Mouse (Mus musculus) gastrocnemius, postnatal 14 days (tissue): Measurements from ENCODE around the gene Nup107. TPM values are rescaled to one million over a fixed set of nuclear protein-coding genes. Genes with fewer than 3 reads are reported as not detected.
"Not testable (repeated sequence)": the region's sequence is repeated elsewhere in the genome, so short reads cannot be mapped to it uniquely, and the experiment has no call there.

Experiments
- DNase-seq: peaks from one replicate; pipeline ENCODE4 v3.0.0; 2021; ENCODE audit warnings: mixed read lengths
- intact Hi-C: fragments of 180-260 bp; cut with DNase I; formaldehyde crosslinking; loops from one replicate; pipeline ENCODE4 v1.15.1; 2025; ENCODE audit warnings: low total_unique reads
- total RNA-seq, 2 experiments: library from RNA; stranded (reverse); gene quantifications; 2 replicates each; pipeline ENCODE4 v1.2.3; 2021

The Nup107 gene
- total RNA-seq, 2 experiments from 2014 or later = 7.0 to 7.6 TPM

DNA sequence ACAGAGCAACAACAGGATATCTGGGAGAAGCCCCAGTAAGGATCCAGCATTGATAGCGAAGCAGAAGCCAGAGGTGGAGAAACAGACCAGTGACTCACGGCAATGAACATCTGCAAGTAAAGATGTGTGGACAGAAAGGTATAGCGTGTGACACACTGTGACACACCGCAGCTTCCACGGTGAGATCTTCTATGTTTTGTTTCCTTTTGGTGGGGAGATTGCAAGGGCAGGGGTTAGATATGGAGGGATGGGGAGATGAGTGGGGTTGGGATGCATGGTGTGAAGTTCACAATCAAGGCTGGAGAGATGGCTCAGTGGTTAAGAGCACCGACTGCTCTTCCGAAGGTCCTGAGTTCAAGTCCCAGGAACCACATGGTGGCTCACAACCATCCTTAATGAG lies 62.4 kb downstream of the Nup107 start:
- no peak for DNase-seq
- intact Hi-C loops = no loop called here

DNA sequence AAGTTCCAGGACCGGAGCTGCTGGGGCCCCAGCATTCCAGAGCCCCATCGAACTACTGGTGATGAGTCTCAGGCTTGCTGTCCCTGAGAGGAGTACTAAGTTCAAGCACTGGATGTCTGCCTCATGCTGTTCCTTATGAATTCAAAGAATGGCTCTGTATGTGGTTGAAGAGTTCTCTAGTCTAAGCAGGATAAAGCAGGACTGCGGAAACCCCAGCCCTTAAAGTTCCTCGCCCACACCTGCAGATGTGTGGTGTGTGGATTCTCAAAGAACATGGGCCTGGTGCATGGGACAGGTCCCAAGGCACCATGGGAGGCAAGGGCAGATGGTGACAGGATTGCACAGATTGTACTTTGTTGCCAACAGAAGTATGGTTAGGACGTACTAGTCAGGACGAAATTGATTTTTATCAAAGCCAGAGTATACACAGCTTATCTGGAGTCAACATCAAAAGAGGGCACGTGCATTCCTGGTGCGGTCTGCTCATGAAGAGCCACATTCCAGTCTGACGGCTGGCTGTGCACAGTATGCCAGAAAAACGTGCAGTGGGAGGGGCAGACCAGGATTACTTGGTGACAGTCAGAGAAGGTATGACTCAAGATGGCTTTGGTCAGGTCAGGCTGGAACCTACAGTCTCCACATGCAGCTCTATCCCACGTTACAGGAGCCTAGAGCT lies 63.2 kb downstream of the Nup107 start:
- intact Hi-C loops = no loop called here

DNA sequence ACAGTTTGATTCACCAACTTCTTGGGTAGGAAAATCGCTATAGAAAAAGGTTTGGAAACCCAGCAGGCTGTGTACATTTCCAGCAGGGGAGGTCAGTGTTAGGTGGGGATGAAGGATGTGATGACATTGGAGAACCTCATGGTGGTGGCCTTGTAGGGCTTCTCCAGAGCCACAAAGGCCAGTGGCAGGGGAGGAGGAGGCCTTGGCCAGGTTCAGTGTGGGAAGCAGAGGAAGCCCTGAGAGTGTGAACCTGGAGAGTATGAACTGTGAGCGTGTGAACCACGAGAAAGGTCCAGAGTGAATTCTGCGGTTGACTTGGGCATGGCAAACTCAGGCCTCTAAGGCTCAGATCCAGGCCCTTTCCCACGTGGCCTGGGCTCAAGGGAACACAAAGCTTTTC lies 63.9 kb downstream of the Nup107 start:
- intact Hi-C loops = no loop called here
- no peak for DNase-seq

More for the DNA sequence above, 63.2 kb downstream of the Nup107 start:
- no peak for DNase-seq

DNA sequence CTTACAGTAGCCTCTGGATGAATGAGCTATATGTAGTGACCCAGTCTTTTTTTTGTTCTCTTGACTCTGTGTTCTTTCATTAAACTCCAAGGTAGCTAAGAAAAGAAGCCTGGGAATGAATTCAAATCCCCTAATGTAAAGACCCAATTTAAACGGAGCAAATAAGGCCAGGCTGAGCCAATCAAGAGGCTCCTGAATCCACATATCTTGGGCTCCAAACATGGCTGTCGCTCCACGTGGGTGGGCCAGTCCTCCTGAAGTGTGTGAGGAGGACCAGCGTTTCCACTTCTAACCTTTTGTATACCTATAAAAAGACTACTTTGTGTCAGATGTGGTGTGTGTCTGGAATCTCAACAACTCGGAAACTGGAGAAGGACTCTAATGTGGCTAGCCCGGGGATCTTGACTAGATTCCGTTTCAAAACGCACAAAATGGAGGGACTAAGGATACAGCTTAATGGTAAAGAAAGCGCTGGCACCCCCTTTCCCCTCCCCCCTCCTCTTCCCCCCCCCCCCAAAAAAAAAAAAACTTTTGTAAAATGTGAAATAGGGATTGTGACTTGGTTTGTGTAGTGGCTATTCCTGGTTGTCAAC lies 64.9 kb downstream of the Nup107 start:
- intact Hi-C loops = no loop called here
- no peak for DNase-seq

DNA sequence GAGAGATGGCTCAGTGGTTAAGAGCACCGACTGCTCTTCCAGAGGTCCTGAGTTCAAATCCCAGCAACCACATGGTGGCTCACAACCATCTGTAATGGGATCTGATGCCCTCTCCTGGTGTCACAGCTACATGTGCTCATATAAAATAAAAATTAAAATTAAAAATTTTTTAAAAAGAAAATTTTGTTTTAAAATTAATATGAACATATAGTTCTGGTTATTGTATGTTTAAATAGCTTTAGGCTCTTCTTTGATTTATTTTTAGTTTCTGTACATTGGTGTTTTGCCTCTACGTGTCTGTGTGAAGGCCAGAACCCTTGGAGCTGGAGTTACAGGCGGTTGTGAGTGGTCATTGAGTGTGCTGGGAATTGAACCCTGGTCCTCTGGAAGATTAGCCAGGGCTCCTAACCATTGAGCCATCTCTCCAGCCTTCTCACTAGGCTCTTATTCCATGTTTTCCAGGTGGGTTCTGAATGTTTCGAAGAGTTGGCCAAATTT lies 65.6 kb downstream of the Nup107 start:
- intact Hi-C loops = no loop called here
- DNase-seq = no peak

DNA sequence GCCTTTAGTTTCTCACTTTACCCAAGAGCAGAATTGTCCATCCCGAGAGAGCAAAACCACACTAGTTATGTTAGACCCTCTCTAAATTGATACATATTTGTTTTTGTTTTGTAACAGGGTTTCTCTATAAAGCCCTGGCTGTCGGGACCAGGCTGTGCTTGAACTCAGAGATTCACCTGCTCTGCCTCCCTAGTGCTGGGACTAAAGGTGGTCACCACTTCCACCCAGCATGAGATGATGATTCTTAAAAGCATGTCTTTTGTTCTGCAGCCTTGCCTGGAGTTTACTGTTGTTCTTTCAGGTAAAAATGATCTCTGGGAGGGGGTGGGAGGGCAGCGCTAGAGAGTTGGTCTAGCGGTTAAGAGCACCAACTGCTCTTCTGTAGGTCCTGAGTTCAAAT lies 66.2 kb downstream of the Nup107 start:
- intact Hi-C loops = no loop called here
- no peak for DNase-seq

DNA sequence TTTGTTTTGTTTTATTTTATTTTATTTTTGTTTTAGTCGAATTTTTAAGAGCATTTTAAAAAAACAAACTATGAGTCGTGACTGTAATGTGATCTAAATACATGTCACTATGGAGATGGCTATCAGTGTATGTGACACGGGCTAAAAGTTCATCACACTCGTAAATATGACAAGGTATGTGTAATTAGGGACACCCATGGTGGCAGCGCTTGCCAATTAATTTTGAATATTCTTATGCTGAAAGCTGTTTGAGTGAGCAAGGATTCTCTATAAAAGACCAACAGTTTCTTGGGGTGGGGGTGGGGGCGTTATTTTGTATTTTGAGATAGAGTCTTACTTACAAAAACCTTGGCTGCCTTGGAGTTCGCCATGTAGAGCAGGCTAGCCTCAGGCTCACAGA lies 66.8 kb downstream of the Nup107 start:
- intact Hi-C loops = no loop called here

DNA sequence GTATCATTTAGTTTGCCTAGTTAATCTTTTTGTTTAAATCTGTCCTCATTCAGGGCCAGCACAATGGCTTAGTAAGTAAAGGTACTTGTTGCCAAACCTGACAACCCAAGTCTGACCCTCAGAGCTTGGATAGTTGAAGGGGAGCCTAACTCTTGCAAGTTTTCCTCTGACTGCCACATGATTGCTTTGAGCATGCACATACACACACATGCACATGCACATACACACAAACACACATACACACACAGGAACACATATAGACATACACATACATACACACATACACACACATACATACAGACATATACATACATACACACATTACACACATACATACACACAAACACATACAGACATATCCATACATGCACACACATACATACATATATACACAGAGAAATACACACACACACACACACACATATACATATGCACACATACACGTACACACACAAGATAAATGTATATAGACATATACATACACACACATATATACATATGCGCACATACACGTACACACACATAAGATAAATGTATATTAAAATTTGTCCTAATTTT lies 67.6 kb downstream of the Nup107 start:
- intact Hi-C loops = no loop called here
- DNase-seq = no peak

More for the DNA sequence above, 66.8 kb downstream of the Nup107 start:
- no peak for DNase-seq

DNA sequence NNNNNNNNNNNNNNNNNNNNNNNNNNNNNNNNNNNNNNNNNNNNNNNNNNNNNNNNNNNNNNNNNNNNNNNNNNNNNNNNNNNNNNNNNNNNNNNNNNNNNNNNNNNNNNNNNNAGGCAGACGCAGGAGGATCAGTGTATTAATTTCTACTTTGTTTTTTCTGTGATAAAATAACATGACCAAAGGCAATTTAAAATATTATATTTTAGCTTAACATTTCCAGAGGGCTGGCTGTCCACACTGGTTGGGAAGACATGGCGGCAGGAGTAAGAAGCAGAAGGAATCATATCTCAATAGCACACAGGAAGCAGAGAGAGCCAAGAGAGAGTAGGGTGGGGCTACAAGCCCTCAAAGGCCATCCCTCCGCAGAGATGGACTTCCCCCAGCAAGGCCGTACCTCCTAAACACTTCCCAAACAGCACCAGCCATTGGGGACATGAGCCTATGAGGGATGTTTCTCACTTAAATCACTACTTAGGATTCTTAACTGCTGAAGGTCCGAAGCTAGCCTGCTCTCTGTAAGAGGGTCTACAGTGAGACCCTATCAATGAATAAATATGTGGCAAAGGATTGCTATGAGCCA lies 68.3 kb downstream of the Nup107 start:
- DNase-seq = no peak
- intact Hi-C loops = no loop called here

DNA sequence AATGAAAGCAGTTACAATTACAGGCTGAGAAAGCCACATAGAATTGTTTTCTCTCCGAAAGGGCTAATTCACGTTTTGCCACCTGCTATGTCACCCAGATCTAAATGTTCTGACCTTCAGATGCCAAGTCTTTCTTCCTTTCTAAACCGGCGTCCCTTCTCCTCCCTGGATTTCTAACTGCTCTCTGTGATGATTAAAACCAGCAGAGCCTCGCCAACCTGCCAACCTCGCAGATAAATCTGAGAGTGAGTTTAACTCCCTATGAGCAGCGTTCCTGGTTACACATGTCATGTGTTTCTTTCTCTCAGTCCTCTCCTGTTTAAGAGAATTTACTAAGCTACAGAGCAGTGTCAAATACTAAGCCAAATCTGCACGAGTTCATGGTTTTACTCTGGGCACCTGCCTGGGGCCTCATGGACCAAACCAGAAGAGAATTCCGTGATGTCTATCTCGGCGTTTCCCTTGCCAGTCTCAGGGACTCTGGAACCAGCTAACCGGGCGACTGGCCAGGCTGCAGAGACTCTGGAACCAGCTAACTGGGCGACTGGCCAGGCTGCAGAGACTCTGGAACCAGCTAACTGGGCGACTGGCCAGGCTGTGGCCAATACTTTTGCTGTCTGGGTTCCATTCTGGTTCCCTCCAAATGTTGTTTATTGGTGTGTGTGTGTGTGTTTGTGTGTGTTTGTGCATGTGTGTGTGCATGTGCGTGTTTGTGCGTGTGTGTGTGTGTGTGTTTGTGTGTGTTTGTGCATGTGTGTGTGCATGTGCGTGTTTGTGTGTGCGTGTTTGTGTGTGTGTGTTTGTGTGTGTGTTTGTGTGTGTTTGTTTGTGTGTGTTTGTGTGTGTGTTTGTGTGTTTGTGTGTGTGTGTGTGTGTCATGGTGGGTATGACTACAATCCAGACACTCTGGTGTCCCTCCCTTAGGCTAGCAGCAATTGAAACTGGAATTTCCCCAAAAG lies 74.1 kb downstream of the Nup107 start:
- DNase-seq = peak; percentile 20
- intact Hi-C loops = no loop called here

DNA sequence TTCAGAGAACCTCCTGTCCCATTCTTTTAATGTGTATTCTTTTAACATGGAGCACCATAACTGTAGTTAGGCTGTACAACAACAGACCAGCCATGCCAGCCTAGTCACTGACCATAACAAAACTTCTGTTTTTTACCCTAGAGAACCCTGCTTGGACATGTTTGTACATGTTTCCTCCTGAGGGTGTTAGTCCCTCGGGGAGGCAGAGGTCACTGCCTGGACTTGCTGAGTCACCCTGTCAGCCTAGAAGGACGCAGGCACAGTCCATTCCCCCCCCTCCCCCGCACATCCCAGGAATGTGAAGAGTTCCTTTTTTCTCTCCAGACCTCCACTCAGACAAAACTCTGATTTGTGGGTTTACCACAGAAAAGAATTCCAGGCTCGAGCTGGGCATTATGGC lies 74.9 kb downstream of the Nup107 start:
- intact Hi-C loops = no loop called here
- peak; percentile 21 for DNase-seq

DNA sequence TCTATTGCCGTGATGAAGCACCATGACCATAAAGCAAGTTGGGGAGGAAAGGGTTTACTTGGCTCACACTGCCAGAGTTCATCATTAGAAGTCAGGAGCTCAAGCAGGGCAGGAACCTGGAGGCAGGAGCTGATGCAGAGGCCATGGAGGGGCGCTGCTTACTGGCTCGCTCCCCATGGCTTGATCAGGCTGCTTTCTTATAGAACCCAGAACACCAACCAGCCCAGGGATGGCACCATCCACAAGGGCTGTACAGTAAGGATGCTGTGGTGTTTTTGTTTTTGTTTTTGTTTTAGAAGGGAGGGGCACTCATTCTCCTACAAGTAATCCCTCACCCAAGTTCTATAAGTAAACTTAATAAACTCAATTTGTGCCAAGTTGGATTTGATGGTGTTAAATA lies 75.8 kb downstream of the Nup107 start:
- DNase-seq = no peak
- intact Hi-C loops = no loop called here

DNA sequence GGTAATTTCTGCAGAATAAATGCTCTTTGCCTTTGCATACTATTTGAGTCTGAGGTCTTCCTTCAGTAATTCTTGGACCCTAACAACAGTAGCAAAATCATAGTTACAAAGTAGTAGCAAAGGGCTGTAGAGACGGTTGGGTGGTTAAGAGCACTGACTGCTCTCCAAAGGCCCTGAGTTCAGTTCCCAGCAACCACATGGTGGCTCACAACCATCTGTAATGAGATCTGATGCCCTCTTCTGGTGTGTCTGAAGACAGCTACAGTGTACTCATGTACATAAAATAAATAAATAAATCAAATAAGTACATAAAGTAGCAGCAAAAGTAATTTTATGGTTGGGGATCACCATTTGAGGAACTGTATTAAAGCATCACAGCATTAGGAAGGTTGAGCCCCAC lies 76.9 kb downstream of the Nup107 start:
- DNase-seq, intact Hi-C loops: not testable (repeated sequence)

DNA sequence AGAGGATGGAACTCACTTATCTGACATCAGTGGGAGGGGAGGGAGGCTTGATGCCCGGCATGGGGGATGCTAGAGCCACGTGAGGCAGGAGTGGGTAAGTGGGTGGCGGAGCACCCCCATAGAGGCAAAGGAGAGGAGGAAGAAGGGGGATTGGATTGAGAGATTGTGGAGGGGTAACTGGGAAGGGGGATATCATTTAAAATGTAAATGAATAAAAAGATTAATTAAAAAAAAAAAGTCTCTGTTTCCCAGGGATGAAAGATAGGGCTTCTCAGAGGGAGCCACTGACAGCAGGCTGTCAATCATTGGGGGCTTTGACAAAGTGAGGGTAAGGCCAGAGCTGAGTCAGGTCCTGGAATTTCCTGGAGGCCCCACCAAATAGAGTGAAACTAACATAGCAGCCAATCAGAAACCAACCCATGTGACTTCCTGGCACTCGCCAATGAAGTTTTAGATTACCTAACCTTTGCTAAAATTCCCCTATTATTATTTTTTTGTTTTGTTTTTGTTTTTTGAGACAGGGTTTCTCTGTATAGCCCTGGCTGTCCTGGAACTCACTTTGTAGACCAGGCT lies 77.5 kb downstream of the Nup107 start:
- DNase-seq = no peak
- intact Hi-C loops = no loop called here

DNA sequence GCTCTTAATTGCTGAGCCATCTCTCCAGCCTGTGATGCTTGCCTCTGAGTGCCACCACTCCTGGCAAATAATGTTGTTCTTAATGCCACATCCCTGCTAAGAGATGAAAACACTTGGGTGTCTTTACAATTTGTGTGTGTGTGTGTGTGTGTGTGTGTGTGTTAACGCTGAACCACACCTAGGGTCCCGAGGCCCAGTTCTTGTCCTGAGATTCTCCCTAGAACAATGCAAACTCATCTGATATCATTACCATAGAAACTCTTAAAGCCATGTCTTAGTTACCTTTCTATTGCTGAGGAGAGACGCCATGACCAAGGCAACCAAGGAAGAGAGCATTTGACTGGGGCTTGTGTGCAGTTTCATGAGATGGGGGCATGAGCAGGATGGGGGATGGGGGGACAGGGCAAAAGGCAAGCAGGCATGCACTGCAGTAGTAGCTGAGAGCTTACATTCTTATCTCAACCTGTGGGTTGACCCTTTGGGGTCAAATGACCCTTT lies 78.4 kb downstream of the Nup107 start:
- intact Hi-C loops = no loop called here
- no peak for DNase-seq

DNA sequence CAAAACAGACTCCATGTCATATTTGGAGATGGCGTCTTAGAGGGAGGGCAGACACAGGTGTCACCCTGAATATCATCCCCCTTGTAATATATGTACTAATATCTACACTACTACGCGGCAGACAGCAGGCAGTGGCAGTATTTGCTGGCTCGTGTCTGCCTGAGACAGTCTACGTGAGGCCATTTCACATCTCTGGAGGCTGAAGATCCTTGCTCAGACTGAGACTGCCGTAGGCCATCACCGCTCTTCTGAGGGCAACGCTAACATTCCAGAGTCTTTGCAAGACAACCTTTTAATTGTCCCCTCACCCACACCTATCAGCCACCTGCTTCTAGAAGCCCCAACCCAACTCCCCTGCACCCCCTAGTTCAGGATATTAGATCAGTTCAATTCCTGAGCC lies 79.0 kb downstream of the Nup107 start:
- intact Hi-C loops = no loop called here
- DNase-seq = no peak

DNA sequence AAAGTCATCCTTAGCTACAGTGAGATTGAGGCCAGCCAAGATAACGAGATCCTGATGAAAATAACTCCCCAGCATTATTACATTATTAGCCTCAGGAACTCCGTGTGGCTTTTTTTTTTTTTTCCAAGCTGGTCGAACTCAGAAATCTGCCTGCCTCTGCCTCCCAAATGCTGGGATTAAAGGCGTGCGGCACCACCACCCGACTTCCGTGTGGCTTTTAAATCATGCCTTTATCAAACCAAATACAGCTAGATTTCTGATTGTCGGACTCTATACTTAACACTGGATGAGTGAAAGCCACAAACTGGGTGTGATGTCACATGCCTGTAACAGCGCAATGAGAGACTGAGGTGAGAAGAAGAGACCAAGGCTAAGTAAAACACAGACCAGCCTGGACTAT lies 79.6 kb downstream of the Nup107 start:
- DNase-seq = no peak
- intact Hi-C loops = no loop called here

DNA sequence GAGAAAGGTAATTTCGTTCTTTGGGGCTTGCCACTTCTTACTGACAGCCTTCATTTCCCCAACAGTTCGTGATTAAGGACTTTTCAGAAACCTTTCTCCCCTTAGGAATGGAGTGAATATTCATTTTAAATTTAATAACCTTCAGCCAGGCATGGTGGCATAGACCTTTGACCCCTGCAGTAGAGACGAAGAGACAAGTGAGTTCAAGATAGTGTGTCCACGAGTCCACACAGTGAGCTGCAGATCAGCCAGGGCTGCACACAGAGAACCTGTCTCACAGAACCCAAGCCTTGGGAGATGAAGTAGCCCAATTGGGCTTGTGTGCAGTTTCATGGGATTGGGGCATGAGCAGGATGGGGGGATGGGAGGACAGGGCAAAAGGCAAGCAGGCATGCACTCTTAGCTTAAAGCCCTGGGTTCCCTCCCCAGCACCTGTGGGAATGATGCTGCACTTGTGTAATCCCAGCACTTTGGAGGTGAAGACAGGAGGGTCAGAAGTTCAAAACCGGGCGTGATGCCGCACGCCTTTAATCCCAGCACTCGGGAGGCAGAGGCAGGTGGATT lies 80.2 kb downstream of the Nup107 start:
- intact Hi-C loops = no loop called here
- no peak for DNase-seq

DNA sequence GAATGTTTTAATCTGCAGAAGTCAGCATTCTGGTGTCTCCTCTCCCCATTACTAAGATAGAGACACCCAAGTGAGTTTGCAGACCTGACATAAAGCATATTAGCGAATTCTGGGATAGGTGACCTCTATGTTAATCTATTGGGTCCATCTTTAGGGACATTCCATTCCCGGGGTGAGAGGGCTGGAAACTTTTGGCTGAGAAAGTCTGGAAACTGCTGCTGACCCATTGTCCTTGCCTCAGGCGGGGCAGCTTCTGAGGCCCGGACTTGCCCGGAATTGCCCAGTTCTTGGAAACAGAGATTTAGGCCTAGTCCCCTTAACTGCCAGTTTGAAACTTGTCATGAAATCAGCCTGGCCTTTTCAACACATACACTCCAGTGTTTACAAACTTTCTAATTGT lies 81.1 kb downstream of the Nup107 start:
- intact Hi-C loops = no loop called here
- DNase-seq = no peak
